Mouse (Mus musculus) kidney, embryonic 15.5 days (tissue): Measurements from ENCODE around the gene Fam171a2. TPM values are rescaled to one million over a fixed set of nuclear protein-coding genes. Genes with fewer than 3 reads are reported as not detected.

ENCODE experiments used
- ATAC-seq: fragments of 200-750 bp; cut with Nextera tagmentation; replicated peaks from 2 replicates; pipeline ENCODE4 v1.8.0; 2017; ENCODE audit warnings: moderate TSS enrichment; ENCODE audit not compliant: low FRiP score
- H3K27ac ChIP-seq: fragments of 300-500 bp; sonication (generic); 2 replicates; pipeline ENCODE4 v1.5.1; 2015; ENCODE audit warnings: mild to moderate bottlenecking, inconsistent platforms
- H3K27me3 ChIP-seq: fragments of 300-500 bp; sonication (generic); 2 replicates; pipeline ENCODE4 v1.6.1; 2015; ENCODE audit warnings: inconsistent platforms
- H3K36me3 ChIP-seq: fragments of 300-500 bp; sonication (generic); 2 replicates; pipeline ENCODE4 v1.6.1; 2015; ENCODE audit warnings: inconsistent platforms
- H3K4me1 ChIP-seq: fragments of 300-500 bp; sonication (generic); 2 replicates; pipeline ENCODE4 v1.6.1; 2015; ENCODE audit warnings: inconsistent platforms
- H3K4me2 ChIP-seq: fragments of 300-500 bp; sonication (generic); 2 replicates; pipeline ENCODE4 v1.6.1; 2015; ENCODE audit warnings: moderate library complexity, mild to moderate bottlenecking, inconsistent platforms
- H3K4me3 ChIP-seq: fragments of 300-500 bp; sonication (generic); replicated peaks from 2 replicates; pipeline ENCODE4 v1.5.1; 2015; ENCODE audit warnings: mild to moderate bottlenecking, inconsistent platforms
- H3K9ac ChIP-seq: fragments of 300-500 bp; sonication (generic); 2 replicates; pipeline ENCODE4 v1.6.1; 2015; ENCODE audit warnings: mild to moderate bottlenecking, inconsistent platforms
- H3K9me3 ChIP-seq: fragments of 300-500 bp; sonication (generic); replicated peaks from 2 replicates; pipeline ENCODE4 v1.6.1; 2016; ENCODE audit warnings: inconsistent platforms
- WGBS: fragments of 180-500 bp; shearing (Covaris S2); methylation state at CpG from one replicate; pipeline ENCODE4 v1.1.7; 2015; ENCODE audit warnings: mixed read lengths; 5-methylcytosine and 5-hydroxymethylcytosine counted together
- polyA plus RNA-seq: library from polyadenylated mRNA; unstranded; fragments of >200 nt; fragmentation: Nextera tagmentation; extraction: Ambion mirVana; gene quantifications from 2 replicates; pipeline ENCODE4 v1.2.1, GENCODE M21; 2015

Gene Fam171a2
- polyA plus RNA-seq, 1 experiment from 2014 or later: 7.1 TPM

DNA sequence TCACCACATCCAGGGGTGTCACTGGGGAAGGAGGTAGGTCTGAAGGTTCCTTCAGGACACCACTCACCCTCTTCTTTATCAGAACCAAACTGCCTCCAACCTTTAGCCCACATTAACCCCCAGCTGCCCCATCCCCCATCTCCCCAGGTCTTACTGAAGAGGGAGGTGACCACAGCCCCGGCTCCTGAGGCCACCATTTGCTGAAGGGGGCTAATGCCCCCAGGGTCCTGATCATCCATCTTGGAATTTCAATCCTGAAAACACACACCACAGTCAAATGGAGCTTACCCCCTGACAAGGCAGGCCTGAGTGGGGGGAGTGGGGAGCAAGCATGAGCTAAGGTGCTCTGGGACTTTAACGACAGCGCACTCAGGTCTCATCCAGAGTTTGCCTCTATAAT, 41.1 kb downstream of the Fam171a2 start:
- peak overlapping the region; percentile 80 for H3K4me3 ChIP-seq
- H3K4me1 ChIP-seq: peaks cover 56% of the 10 kb centered on the region
- ATAC-seq: no peak
- no peaks in the 10 kb centered on the region for H3K9me3 ChIP-seq
- no peaks in the 10 kb centered on the region; the same call in 1 of the 2 replicates for H3K27me3 ChIP-seq
- H3K36me3 ChIP-seq: peaks cover 32% of the 10 kb centered on the region
- peak overlapping the region; percentile 95 for H3K27ac ChIP-seq
- peak overlapping the region; percentile 80 for H3K4me2 ChIP-seq
- 12% methylated on average over 3 of the region's 3 CpGs for WGBS
- H3K9ac ChIP-seq: peak overlapping the region; percentile 89

DNA sequence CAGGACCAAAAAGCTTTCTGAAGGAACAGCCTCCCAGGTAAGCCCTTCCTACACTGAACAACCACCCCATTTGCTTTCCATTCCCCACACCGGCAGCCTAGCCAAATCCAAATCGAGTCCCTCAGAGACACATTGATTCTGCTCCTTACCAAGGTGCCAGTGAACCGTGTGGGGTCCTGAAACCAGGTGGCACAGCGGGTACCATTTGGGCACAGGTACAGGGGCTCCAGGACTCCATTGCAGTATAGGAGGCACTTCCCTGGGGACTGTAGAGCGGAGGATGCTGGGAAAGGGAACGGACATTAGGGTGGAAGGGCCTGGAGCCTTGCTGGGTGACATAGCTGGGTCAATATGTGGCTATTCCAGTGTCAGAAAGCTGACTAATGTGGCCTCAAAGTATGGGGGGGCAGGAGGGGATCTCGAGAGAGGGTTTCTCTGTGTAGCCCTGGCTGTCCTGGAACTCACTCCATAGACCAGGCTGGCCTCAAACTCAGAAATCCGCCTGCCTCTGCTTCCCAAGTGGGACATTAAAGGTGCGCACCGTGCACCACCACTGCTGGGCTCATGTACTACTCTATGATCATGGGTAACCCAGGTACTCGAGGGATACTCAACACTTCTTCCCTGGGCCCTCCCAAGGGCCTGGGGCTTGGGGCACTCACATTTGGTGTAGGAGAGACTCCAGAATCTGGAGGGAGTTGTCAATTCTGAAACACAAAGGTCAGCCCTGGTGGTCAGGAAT, 41.8 kb downstream of the Fam171a2 start:
- Histone ChIP-seq H3K27me3 (peaks cover 5% of the 10 kb centered on the region), H3K4me2 (peak overlapping the region; percentile 80), H3K4me1 (peaks cover 56% of the 10 kb centered on the region), H3K4me3 (peak overlapping the region; percentile 80), H3K9ac (peak overlapping the region; percentile 89), H3K36me3 (peaks cover 32% of the 10 kb centered on the region), H3K9me3 (no peaks in the 10 kb centered on the region), H3K27ac (no peak overlapping the region)
- no peak for ATAC-seq
- 85% methylated on average over 11 of the region's 11 CpGs for WGBS

DNA sequence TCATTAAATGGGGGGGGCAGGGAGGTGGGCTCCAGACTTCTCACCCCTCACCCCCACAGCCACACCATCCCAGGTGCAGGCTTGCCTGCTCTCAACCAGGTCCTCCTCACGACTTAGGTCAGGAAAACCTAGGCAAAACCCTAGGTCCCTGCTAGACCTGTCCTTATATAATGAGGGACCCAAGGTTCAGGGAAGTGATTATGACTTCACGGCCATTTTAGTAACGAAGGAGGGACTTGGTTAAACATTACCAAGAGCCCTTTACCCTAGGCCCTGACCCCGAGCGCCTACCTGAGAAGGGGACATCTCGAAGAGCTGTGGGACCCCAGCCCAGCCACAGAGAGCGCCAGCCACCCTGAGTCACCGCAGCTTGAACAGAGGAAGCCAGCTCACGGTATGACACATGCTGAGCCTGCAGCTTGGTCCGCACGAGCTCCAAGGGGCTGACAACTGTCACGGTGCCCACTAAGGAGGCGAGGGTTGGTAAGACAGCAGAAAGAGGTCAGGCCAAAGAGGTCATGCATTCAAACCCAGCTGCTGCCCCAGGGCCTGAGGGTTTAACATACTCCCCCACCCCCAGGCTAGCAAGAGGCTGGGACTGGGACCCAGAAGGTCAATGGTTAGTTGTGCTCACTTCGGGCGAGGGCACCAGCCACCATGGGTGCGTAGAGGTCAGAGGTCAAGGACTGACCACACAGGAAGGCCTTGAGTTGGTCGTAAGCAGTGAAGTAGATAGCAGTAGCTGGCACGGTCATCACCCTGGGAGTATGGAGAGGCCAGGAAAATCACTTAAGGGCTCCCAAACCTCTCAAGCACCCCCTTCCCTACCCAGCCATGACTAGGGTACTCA, 43.1 kb downstream of the Fam171a2 start:
- Histone ChIP-seq H3K27ac (no peak overlapping the region), H3K9ac (no peak overlapping the region), H3K4me1 (peaks cover 63% of the 10 kb centered on the region), H3K9me3 (no peaks in the 10 kb centered on the region), H3K27me3 (peaks cover 18% of the 10 kb centered on the region), H3K4me3 (no peak overlapping the region), H3K36me3 (peaks cover 32% of the 10 kb centered on the region), H3K4me2 (peak overlapping the region; percentile 20; the same call in 1 of the 2 replicates)
- no peak for ATAC-seq
- 72% methylated on average over 18 of the region's 18 CpGs for WGBS

DNA sequence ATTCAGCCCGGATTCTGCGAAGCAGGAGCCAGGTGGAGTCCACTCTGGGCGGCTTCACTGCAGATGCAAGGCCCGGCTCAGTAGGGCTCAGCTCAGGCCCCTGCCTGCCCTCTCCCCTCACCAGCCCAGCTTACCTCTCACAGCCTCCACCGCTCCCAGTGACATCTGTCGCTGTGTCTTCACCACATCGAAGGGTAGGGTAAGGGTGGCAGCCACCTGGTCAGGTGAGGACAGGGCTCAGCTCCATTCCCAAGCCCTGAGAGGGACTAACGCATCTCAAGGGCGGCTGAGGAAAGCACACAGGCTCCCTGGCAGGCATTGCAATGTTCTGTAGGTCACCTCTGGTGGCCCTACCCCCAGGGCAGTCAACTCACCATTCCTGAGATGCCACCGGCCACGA, 43.8 kb downstream of the Fam171a2 start:
- Histone ChIP-seq H3K27ac (no peak overlapping the region), H3K36me3 (peaks cover 32% of the 10 kb centered on the region), H3K27me3 (peaks cover 26% of the 10 kb centered on the region), H3K4me3 (no peak overlapping the region), H3K4me2 (no peak overlapping the region), H3K9ac (no peak overlapping the region), H3K4me1 (peaks cover 63% of the 10 kb centered on the region), H3K9me3 (no peaks in the 10 kb centered on the region)
- whole genome bisulfite sequencing: 93% methylated on average over 11 of the region's 11 CpGs
- no peak for ATAC-seq

DNA sequence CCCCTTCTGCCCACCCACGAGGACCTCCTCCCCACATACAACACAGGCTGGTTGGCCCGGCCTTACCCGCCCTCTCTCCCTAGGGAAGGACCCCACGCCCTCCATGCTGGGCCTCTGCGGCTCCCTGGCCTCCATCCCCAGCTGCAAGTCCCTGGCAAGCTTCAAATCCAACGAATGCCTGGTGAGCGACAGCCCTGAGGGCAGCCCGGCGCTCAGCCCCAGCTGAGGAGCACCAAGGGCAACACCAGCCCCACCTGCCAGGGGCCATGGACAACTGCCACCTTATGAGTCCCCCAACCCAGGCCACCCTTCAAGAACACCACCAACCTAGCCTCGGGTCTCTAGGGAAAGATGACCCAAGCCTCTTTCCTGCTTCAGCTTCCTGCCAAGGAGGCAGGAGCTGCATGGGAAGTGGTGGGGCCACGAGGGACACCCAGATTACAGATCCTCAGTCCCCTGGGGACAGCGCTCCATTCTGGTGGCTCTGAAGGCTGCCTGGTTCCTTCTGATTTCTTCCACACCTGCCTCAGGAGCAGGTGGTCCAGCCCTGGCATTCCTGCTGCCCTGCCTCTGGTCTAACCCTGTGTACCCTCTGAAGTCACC, 45.5 kb downstream of the Fam171a2 start:
- Histone ChIP-seq H3K9me3 (no peaks in the 10 kb centered on the region), H3K27me3 (peaks cover 39% of the 10 kb centered on the region), H3K4me2 (no peak overlapping the region), H3K4me1 (peaks cover 62% of the 10 kb centered on the region), H3K4me3 (no peak overlapping the region), H3K36me3 (peaks cover 32% of the 10 kb centered on the region), H3K27ac (no peak overlapping the region), H3K9ac (no peak overlapping the region)
- 66% methylated on average over 12 of the region's 12 CpGs for WGBS
- ATAC-seq: no peak

DNA sequence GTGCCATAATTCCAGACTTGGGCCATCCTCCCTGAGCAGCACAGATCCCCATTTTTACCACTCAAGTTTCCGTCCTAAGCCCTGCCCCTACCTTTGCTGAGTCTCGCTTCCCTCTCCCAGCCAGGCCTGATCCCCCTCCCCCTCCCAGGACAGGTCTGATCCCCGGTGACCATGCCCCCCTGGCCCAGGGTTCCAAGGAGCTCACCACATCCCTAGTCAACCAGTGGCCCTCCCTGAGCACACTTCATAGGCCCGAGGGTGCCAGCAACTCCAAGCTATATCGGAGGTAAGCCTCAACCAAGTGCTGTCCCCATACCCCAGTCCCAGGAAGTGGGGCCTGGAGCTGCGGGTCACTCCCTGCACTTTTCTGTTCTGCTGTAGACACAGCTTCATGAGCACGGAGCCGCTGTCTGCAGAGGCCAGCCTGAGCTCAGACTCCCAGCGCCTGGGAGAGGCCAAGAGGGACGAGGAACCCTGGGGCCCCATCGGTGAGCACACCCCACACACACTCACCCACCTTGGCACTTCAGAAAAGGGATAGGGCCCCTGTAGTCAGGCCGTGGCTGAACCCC, 46.9 kb downstream of the Fam171a2 start:
- no peak for ATAC-seq
- Histone ChIP-seq H3K36me3 (peaks cover 32% of the 10 kb centered on the region), H3K4me1 (peaks cover 49% of the 10 kb centered on the region), H3K4me2 (no peak overlapping the region), H3K27ac (no peak overlapping the region), H3K4me3 (no peak overlapping the region), H3K9me3 (no peaks in the 10 kb centered on the region), H3K27me3 (peaks cover 52% of the 10 kb centered on the region), H3K9ac (no peak overlapping the region)
- WGBS: 28% methylated on average over 12 of the region's 12 CpGs

DNA sequence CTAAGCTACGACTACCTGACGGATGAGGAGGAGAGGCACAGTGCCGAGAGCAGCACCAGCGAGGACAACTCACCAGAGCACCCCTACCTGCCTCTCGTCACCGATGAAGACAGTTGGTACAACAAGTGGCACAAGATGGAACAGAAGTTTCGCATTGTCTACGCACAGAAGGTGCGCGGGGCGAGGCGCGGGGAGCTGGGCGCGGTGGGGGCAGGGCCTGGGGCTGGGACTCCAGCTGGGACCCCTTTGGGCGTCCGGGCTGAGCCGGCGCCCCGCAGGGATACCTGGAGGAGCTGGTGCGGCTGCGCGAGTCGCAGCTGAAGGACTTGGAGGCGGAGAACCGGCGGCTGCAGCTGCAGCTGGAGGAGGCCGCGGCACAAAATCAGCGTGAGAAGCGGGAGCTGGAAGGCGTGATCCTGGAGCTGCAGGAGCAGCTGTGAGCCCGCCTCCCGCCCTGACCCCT, 47.8 kb downstream of the Fam171a2 start:
- Histone ChIP-seq H3K4me3 (peak overlapping the region; percentile 38), H3K27ac (no peak overlapping the region), H3K36me3 (peaks cover 28% of the 10 kb centered on the region), H3K4me1 (peaks cover 43% of the 10 kb centered on the region), H3K27me3 (peaks cover 61% of the 10 kb centered on the region), H3K4me2 (peak overlapping the region; percentile 75), H3K9me3 (no peaks in the 10 kb centered on the region), H3K9ac (peak overlapping the region; percentile 44)
- under 1% methylated on average over 34 of the region's 34 CpGs for WGBS
- 0 out of 2 replicates have a peak, but pooled peaks have one; percentile 20 for ATAC-seq

DNA sequence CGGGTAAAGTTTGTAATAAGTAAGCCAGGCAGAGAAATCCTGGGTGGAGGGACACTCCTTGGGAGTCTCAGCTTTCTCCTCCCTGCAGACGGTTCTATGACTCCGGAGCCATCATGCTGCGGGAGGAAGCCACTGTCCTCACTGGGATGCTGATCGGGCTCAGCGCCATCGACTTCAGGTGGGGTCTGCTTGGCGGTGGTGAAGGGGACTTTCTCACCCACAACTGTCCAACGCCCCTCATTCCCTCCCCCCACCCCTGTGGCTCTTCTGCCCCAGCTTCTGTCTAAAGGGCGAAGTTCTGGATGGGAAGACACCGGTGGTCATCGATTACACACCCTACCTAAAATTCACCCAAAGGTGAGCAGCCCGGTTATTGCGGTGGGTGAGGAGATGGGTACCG, 48.4 kb downstream of the Fam171a2 start:
- Histone ChIP-seq H3K9me3 (no peaks in the 10 kb centered on the region), H3K27me3 (peaks cover 67% of the 10 kb centered on the region), H3K4me3 (peak overlapping the region; percentile 38), H3K4me1 (peaks cover 43% of the 10 kb centered on the region), H3K4me2 (peak overlapping the region; percentile 75), H3K9ac (no peak overlapping the region), H3K27ac (no peak overlapping the region), H3K36me3 (peaks cover 22% of the 10 kb centered on the region)
- ATAC-seq: no peak
- WGBS: 8% methylated on average over 15 of the region's 15 CpGs

DNA sequence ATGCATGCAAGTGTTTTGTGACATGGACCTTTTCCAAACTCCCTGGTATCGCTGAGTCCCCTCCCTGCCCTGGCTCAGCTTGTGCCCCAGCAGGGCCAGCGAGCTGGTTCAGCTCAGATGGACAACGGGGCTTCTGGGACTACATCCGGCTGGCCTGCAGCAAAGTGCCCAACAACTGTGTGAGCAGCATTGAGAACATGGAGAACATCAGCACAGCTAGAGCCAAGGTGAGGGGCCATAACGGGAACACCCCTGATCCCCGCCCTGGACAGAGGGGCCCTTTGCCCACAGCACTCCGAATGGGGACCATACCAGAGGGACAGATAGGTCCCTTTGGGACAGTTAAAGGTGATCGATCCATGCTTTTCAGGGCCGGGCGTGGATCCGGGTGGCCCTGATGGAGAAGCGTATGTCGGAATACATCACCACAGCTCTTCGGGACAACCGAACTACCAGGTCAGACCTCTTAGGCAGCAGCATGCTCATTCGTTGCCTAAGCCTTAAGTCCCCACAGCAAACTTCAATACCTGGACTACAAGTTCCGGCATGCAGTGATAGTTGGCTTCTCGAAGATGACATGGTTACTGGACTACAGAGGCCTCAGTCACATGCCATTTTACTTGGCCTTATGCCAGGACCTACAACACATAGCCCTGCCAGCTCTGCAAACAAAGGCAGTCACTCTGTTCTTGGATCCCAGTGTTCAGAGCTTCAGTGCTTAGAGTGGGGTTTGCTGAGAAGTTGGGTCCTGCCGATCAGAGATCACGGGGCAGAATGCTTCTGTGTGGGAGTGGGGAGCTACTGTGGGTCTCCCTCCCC, 49.3 kb downstream of the Fam171a2 start:
- Histone ChIP-seq H3K27me3 (peaks cover 73% of the 10 kb centered on the region), H3K9ac (0 out of 2 replicates have a peak overlapping the region, but pooled peaks have one; percentile 10), H3K36me3 (peaks cover 13% of the 10 kb centered on the region), H3K27ac (no peak overlapping the region), H3K4me2 (no peak overlapping the region), H3K9me3 (no peaks in the 10 kb centered on the region), H3K4me3 (no peak overlapping the region), H3K4me1 (peaks cover 51% of the 10 kb centered on the region)
- WGBS: 78% methylated on average over 20 of the region's 20 CpGs
- no peak for ATAC-seq

DNA sequence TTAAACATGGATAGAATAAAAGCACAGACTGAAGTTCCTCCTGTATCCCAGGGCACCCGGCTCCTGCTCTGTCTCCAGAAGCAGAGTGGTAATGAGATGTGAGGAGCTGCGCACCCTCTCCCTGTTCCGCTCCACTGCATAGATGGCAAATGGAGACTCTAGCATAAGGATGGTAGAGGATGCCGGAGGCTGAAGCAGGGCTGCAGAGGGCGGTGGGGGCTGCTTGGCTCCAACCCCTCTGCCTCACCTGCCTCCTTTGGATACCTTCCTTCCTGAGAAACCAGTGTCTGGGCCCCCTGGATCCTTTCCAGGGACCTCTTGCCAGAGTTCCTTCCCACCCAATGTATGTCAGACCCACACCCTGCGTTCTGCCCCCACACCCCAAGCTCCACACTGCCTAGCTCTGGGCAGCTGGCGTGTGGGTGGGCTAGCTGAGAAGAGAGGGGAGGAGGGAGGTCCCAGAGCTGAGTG, 50.8 kb downstream of the Fam171a2 start:
- no peak overlapping the region for H3K4me3 ChIP-seq
- H3K9ac ChIP-seq: no peak overlapping the region
- H3K4me1 ChIP-seq: peaks cover 55% of the 10 kb centered on the region
- H3K27ac ChIP-seq: no peak overlapping the region
- ATAC-seq: no peak
- H3K36me3 ChIP-seq: no peaks in the 10 kb centered on the region
- WGBS: 76% methylated on average over 7 of the region's 7 CpGs
- H3K4me2 ChIP-seq: no peak overlapping the region
- H3K27me3 ChIP-seq: peaks cover 79% of the 10 kb centered on the region
- no peaks in the 10 kb centered on the region for H3K9me3 ChIP-seq

DNA sequence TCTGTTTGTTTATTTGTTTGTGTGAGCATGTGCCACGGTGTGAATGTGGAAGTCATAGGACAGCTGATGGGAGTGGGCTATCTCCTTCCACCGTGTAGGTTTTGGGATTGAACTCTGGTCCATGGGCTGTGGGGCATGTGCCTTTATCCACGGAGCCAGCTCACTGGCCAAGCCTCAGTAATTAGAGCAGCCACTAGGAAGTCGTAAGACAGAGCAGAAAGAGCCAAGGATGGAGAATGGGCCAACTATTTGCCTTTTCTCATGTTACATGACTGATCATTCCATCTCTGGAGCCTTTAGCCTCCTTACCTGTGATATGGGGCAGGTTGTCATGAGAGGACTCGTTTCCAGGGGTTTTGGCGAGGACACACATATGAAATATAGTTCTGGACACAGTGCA, 51.2 kb downstream of the Fam171a2 start:
- ATAC-seq: no peak
- WGBS: 49% methylated on average over 6 of the region's 6 CpGs
- Histone ChIP-seq H3K9ac (no peak overlapping the region), H3K9me3 (no peaks in the 10 kb centered on the region), H3K36me3 (no peaks in the 10 kb centered on the region), H3K4me2 (no peak overlapping the region), H3K4me1 (peaks cover 55% of the 10 kb centered on the region), H3K27me3 (peaks cover 79% of the 10 kb centered on the region), H3K27ac (no peak overlapping the region), H3K4me3 (no peak overlapping the region)
